Mouse (Mus musculus) neural tube, postnatal 0 days (tissue): Measurements from ENCODE around the gene Pold1. TPM values are rescaled to one million over a fixed set of nuclear protein-coding genes. Genes with fewer than 3 reads are reported as not detected.

ENCODE experiments used
- microRNA-seq: library from miRNA; unstranded; fragments of <30 nt; microRNA quantifications from one replicate; pipeline ENCODE4, GENCODE M21; 2016
- polyA plus RNA-seq: library from polyadenylated mRNA; unstranded; fragments of >200 nt; fragmentation: Nextera tagmentation; extraction: Ambion mirVana; gene quantifications from 2 replicates; pipeline ENCODE4 v1.2.1, GENCODE M21; 2015

Gene Pold1
- polyA plus RNA-seq: 9.2 and 10.7 TPM in 2 replicates

GRCm38 (mm10) chr7:44548497-44549087, at the start of gene Pold1:
Pold1 (minus strand) TSS chr7:44548849.

GRCm38 (mm10) chr7:44590402-44591347, 42.0 kb upstream of the Pold1 start, which contains the start of gene Kcnc3:
Kcnc3 (plus strand) TSS chr7:44590664.

GRCm38 (mm10) chr7:44572213-44572701, 23.6 kb upstream of the Pold1 start, which contains the start of gene Napsa:
Napsa (plus strand) TSS chr7:44572380.

GRCm38 (mm10) chr7:44553826-44554225, 5.2 kb upstream of the Pold1 start, which contains the start of gene Nr1h2:
Nr1h2 (minus strand) TSS chr7:44553951.

GRCm38 (mm10) chr7:44531946-44532732, 16.5 kb downstream of the Pold1 start, which contains the start of gene Spib:
Spib (minus strand) TSS chr7:44532071.

GRCm38 (mm10) chr7:44524502-44524901, 24.1 kb downstream of the Pold1 start, which contains the start of gene Mybpc2:
Mybpc2 (minus strand) TSS chr7:44524656.

GRCm38 (mm10) chr7:44495992-44496770, 52.5 kb downstream of the Pold1 start, which contains the start of the genes Emc10 and Fam71e1:
Emc10 (minus strand) TSS chr7:44496529.
Fam71e1 (plus strand) TSS chr7:44496581.

Small RNA genes lying within 50 kb of the gene (microRNA-seq; reads per million reads assigned to microRNA genes)
- not detected for gene Mir7053

Other genes starting within 250 kb of the Pold1 start
- gene Clec11a, start 241.9 kb downstream of the Pold1 start, polyA plus RNA-seq: 5.7 and 7.1 TPM in 2 replicates
- gene Shank1, start 238.6 kb downstream of the Pold1 start, polyA plus RNA-seq: 52.8 and 59.3 TPM in 2 replicates
- 100 and 108 TPM in 2 replicates for gene Syt3, start 164.7 kb downstream of the Pold1 start, polyA plus RNA-seq
- 4.4 and 6.2 TPM in 2 replicates for gene 1700008O03Rik, start 163.0 kb downstream of the Pold1 start, polyA plus RNA-seq
- 27.6 and 27.7 TPM in 2 replicates for gene Lrrc4b, start 119.8 kb downstream of the Pold1 start, polyA plus RNA-seq
- 1.8 and 2.4 TPM in 2 replicates for gene Aspdh, start 83.5 kb downstream of the Pold1 start, polyA plus RNA-seq
- gene Josd2, start 80.9 kb downstream of the Pold1 start, polyA plus RNA-seq: 37.0 and 40.2 TPM in 2 replicates
- gene Emc10, start 52.3 kb downstream of the Pold1 start, polyA plus RNA-seq: 183 and 194 TPM in 2 replicates
- 21.1 and 31.4 TPM in 2 replicates for gene Fam71e1, start 52.3 kb downstream of the Pold1 start, polyA plus RNA-seq
- 0.20 and 0.36 TPM in 2 replicates for gene Mybpc2, start 24.2 kb downstream of the Pold1 start, polyA plus RNA-seq
- gene Spib, start 16.8 kb downstream of the Pold1 start, polyA plus RNA-seq: 0.32 TPM in 1 of 2 replicates, not detected in the other
- gene Nr1h2, start 5.1 kb upstream of the Pold1 start, polyA plus RNA-seq: 47.5 and 53.6 TPM in 2 replicates
- gene Napsa, start 23.5 kb upstream of the Pold1 start, polyA plus RNA-seq: 0.62 and 1.2 TPM in 2 replicates
- gene Kcnc3, start 41.8 kb upstream of the Pold1 start, polyA plus RNA-seq: 11.6 and 11.9 TPM in 2 replicates
- gene Myh14, start 122.0 kb upstream of the Pold1 start, polyA plus RNA-seq: 9.5 and 11.4 TPM in 2 replicates
- gene Izumo2, start 159.9 kb upstream of the Pold1 start, polyA plus RNA-seq: not detected in 2 replicates
- 26.6 and 27.4 TPM in 2 replicates for gene Vrk3, start 199.6 kb upstream of the Pold1 start, polyA plus RNA-seq
- gene Zfp473, start 202.2 kb upstream of the Pold1 start, polyA plus RNA-seq: 0.77 and 0.92 TPM in 2 replicates